Mouse (Mus musculus) lung, postnatal 0 days (tissue): ENCODE measurements at regions not wholly inside any gene's neighbourhood (a gene's known extent, or its start where the extent isn't known, plus 50 kb on each side); places are given as distances from the start of the nearest gene placed in this dataset.

ENCODE experiments used
- ATAC-seq: fragments of 200-750 bp; cut with Nextera tagmentation; 2 replicates; pipeline ENCODE4 v1.8.0; 2017; ENCODE audit warnings: moderate library complexity
- DNase-seq: peaks from one replicate; pipeline ENCODE4 v3.0.0-alpha.2; 2016; ENCODE audit warnings: low spot score
- H3K27ac ChIP-seq: fragments of 300-500 bp; sonication (generic); 2 replicates; pipeline ENCODE4 v1.5.1; 2014; ENCODE audit warnings: antibody characterized with exemption, mild to moderate bottlenecking, low read length, mixed read lengths
- H3K27me3 ChIP-seq: fragments of 300-500 bp; sonication (generic); replicated peaks from 2 replicates; pipeline ENCODE4 v1.6.1; 2014; ENCODE audit warnings: low read length, mixed read lengths; ENCODE audit not compliant: insufficient read depth
- H3K36me3 ChIP-seq: fragments of 300-500 bp; sonication (generic); 2 replicates; pipeline ENCODE4 v1.6.1; 2014; ENCODE audit warnings: low read length, mixed read lengths; ENCODE audit not compliant: insufficient read depth
- H3K4me1 ChIP-seq: fragments of 300-500 bp; sonication (generic); 2 replicates; pipeline ENCODE4 v1.6.1; 2014; ENCODE audit warnings: antibody characterized with exemption, low read depth, low read length, mixed read lengths; ENCODE audit not compliant: insufficient read depth
- H3K4me2 ChIP-seq: fragments of 300-500 bp; sonication (generic); replicated peaks from 2 replicates; pipeline ENCODE4 v1.6.1; 2014; ENCODE audit warnings: low read depth, mild to moderate bottlenecking, low read length, moderate library complexity, mixed read lengths
- H3K4me3 ChIP-seq: fragments of 300-500 bp; sonication (generic); 2 replicates; pipeline ENCODE4 v1.5.1; 2014; ENCODE audit warnings: low read depth, low read length
- H3K9ac ChIP-seq: fragments of 300-500 bp; sonication (generic); replicated peaks from 2 replicates; pipeline ENCODE4 v1.6.1; 2014; ENCODE audit warnings: low read depth, mild to moderate bottlenecking
- H3K9me3 ChIP-seq: fragments of 300-500 bp; sonication (generic); 2 replicates; pipeline ENCODE4 v1.6.1; 2016; ENCODE audit warnings: low read length, mixed read lengths
- CTCF ChIP-seq: IDR thresholded peaks from 2 replicates; pipeline ENCODE4 v1.5.1; 2016; ENCODE audit warnings: antibody characterized with exemption, mild to moderate bottlenecking
- EP300 ChIP-seq: IDR thresholded peaks from 2 replicates; pipeline ENCODE4 v1.6.1; 2016; ENCODE audit warnings: antibody characterized with exemption, mild to moderate bottlenecking, control low read depth
- WGBS: fragments of 180-500 bp; shearing (Covaris S2); extraction: QIAGEN DNeasy Blood & Tissue Kit; methylation state at CpG from one replicate; pipeline ENCODE4 v1.1.7; 2014; 5-methylcytosine and 5-hydroxymethylcytosine counted together

GRCm38 (mm10) chr5:75793184-75793583 is 185.1 kb downstream of the Kdr start:
- H3K27ac ChIP-seq = no peak overlapping the region
- H3K9me3 ChIP-seq = no peaks in the 10 kb centered on the region
- no peaks in the 10 kb centered on the region for H3K27me3 ChIP-seq
- H3K4me1 ChIP-seq = no peaks in the 10 kb centered on the region
- H3K4me3 ChIP-seq = no peak overlapping the region
- no peak overlapping the region for H3K4me2 ChIP-seq
- DNase-seq = no peak
- no peak overlapping the region for H3K9ac ChIP-seq
- H3K36me3 ChIP-seq = no peaks in the 10 kb centered on the region
- TF ChIP-seq CTCF (no peak), EP300 (no peak)
- ATAC-seq = no peak

- 80% methylated on average over 8 of the region's 8 CpGs for WGBS
- Histone ChIP-seq H3K27ac (no peak overlapping the region), H3K36me3 (no peaks in the 10 kb centered on the region), H3K4me3 (no peak overlapping the region), H3K4me1 (no peaks in the 10 kb centered on the region), H3K9ac (no peak overlapping the region), H3K9me3 (no peaks in the 10 kb centered on the region), H3K4me2 (no peak overlapping the region), H3K27me3 (no peaks in the 10 kb centered on the region)
- ATAC-seq = no peak
- TF ChIP-seq CTCF (no peak), EP300 (no peak)
- no peak for DNase-seq
Measured at GRCm38 (mm10) chr5:75791738-75792137, 186.5 kb downstream of the Kdr start.

- TF ChIP-seq CTCF = no peak
- TF ChIP-seq EP300 = no peak
- Histone ChIP-seq H3K36me3 (no peaks in the 10 kb centered on the region), H3K27me3 (no peaks in the 10 kb centered on the region), H3K4me1 (no peaks in the 10 kb centered on the region), H3K9ac (no peak overlapping the region), H3K4me2 (no peak overlapping the region), H3K27ac (no peak overlapping the region), H3K9me3 (no peaks in the 10 kb centered on the region), H3K4me3 (no peak overlapping the region)
- ATAC-seq = no peak
- WGBS = 68% methylated on average over 3 of the region's 3 CpGs
- DNase-seq = no peak
Measured at GRCm38 (mm10) chr5:75788087-75788486, 190.2 kb downstream of the Kdr start.

- no peaks in the 10 kb centered on the region for H3K4me1 ChIP-seq
- no peak overlapping the region for H3K27ac ChIP-seq
- TF ChIP-seq EP300 (no peak), CTCF (no peak)
- H3K9ac ChIP-seq = no peak overlapping the region
- no peaks in the 10 kb centered on the region for H3K9me3 ChIP-seq
- H3K36me3 ChIP-seq = no peaks in the 10 kb centered on the region
- no peak overlapping the region for H3K4me3 ChIP-seq
- WGBS = 88% methylated on average over 3 of the region's 3 CpGs
- ATAC-seq (no peak), DNase-seq (no peak)
- H3K4me2 ChIP-seq = no peak overlapping the region
- H3K27me3 ChIP-seq = no peaks in the 10 kb centered on the region
Measured at GRCm38 (mm10) chr5:75786196-75786595, 192.1 kb downstream of the Kdr start.

GRCm38 (mm10) chr5:75784998-75785593 is 193.2 kb downstream of the Kdr start:
- DNase-seq = peak; percentile 80
- H3K36me3 ChIP-seq = no peaks in the 10 kb centered on the region
- H3K27me3 ChIP-seq = no peaks in the 10 kb centered on the region
- no peak overlapping the region for H3K4me2 ChIP-seq
- 0 out of 2 replicates have a peak, but pooled peaks have one; percentile 8 for TF ChIP-seq CTCF
- TF ChIP-seq EP300 = no peak
- H3K27ac ChIP-seq = no peak overlapping the region
- no peak overlapping the region for H3K9ac ChIP-seq
- no peaks in the 10 kb centered on the region for H3K9me3 ChIP-seq
- H3K4me3 ChIP-seq = no peak overlapping the region
- peak; percentile 87 for ATAC-seq
- 55% methylated on average over 8 of the region's 8 CpGs for WGBS
- H3K4me1 ChIP-seq = no peaks in the 10 kb centered on the region

- ATAC-seq = no peak
- TF ChIP-seq CTCF (no peak), EP300 (no peak)
- no peak overlapping the region for H3K27ac ChIP-seq
- H3K9ac ChIP-seq = no peak overlapping the region
- no peaks in the 10 kb centered on the region for H3K36me3 ChIP-seq
- no peaks in the 10 kb centered on the region for H3K9me3 ChIP-seq
- no peak overlapping the region for H3K4me2 ChIP-seq
- no peaks in the 10 kb centered on the region for H3K4me1 ChIP-seq
- WGBS = 83% methylated on average over 5 of the region's 5 CpGs
- DNase-seq = no peak
- H3K27me3 ChIP-seq = no peaks in the 10 kb centered on the region
- H3K4me3 ChIP-seq = no peak overlapping the region
Measured at GRCm38 (mm10) chr5:75770592-75770991, 195.9 kb downstream of the Kit start.

- no peaks in the 10 kb centered on the region for H3K9me3 ChIP-seq
- H3K36me3 ChIP-seq = no peaks in the 10 kb centered on the region
- H3K27me3 ChIP-seq = no peaks in the 10 kb centered on the region
- no peak overlapping the region for H3K4me2 ChIP-seq
- H3K27ac ChIP-seq = no peak overlapping the region
- TF ChIP-seq EP300 = no peak
- TF ChIP-seq CTCF = no peak
- whole genome bisulfite sequencing = 41% methylated on average over 1 of the region's 1 CpGs
- H3K9ac ChIP-seq = no peak overlapping the region
- H3K4me3 ChIP-seq = no peak overlapping the region
- ATAC-seq (no peak), DNase-seq (no peak)
- no peaks in the 10 kb centered on the region for H3K4me1 ChIP-seq
Measured at GRCm38 (mm10) chr5:75767213-75767612, 192.5 kb downstream of the Kit start.
